Mouse (Mus musculus): Measurements from ENCODE around the gene Cxcr6. TPM values are rescaled to one million over a fixed set of nuclear protein-coding genes. Genes with fewer than 3 reads are reported as not detected.
A peak's percentile ranks its signal among the peaks of the same experiment; 100 is the strongest.

The Cxcr6 gene
- total RNA-seq, 2 experiments from 2014 or later = 5.9 TPM; not detected in 1

DNA sequence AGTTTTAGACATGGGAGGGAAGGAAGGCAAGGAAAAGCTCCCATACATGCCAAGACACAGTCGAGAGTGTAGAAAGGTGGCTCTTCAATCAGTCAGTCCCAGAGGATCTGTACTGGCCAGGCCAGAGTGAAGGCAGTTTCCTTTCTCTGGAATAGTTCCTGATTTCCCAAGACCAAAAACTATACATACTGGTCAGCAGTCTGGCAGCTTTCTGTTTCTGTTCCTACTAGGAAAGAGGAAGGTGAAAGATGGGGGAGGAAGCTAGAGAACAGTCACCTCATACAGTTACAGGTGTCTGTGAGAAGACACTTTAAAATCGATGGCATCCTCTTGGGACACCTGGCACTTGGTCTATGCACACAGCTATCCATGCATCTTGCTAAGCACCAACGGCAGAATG, 9.2 kb downstream of the Cxcr6 start:
- no peak for ATAC-seq (replicated peaks; ENCODE audit: low FRiP score, poor library complexity, severe bottlenecking)

DNA sequence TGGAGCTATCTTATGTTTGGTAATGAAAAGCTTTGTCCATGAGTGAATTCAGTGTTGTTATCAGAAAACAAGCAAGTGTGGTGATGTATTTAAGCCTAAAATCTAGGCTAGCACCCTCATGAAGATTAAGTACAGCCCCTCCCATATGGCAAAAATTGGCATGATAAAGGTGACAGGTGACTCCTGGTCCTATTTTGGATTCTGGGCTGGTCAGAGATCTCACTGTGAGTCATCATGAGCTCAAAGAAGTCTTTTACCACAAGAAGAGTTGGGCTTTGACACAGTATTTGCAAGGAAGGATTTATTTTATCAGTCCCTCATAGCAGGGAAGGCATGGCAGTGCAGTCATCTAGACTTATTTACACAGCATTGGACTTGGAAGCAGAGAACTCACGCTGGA, 9.7 kb downstream of the Cxcr6 start:
- ATAC-seq (replicated peaks; ENCODE audit: low FRiP score, poor library complexity, severe bottlenecking) = no peak

DNA sequence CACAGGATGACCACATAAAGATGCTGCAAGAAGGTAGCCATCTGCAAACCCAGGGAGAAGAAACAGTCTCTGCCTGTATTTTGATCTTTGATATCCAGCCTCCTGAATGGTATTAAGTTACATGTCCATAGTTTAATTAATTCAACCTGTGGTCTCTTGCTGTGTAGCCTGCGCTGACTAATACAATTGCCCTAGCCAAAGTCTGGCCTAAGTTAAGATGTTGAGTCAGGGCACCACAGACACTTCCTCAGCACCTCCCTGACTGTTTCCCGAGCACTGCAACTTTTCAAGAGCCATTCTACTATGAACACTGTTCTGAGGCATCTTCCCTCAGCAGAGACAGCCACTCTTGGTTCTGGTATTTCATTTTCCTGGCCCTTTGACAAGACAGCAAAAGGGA, 12.3 kb downstream of the Cxcr6 start:
- ATAC-seq (replicated peaks; ENCODE audit: low FRiP score, poor library complexity, severe bottlenecking) = no peak

DNA sequence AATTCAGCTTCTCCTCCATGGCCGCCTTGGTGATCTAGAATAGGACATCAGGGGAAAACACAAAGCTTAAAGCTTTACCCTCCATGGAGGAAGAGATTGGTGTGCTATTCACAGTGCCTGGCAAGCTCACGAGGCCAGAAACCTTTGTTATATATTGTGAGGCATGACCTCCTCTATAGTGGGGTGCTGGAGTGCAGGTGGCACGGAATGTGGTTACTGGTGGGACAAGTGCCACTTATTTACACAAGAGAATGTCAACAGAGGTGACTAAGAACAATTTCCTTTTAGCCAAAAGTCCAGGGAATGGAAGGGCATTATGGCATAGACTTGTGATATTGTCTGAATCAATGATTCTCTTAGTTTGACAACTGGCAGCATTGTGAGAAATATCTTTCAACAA, 20.4 kb downstream of the Cxcr6 start:
- ATAC-seq (replicated peaks; ENCODE audit: low FRiP score, poor library complexity, severe bottlenecking) = no peak

DNA sequence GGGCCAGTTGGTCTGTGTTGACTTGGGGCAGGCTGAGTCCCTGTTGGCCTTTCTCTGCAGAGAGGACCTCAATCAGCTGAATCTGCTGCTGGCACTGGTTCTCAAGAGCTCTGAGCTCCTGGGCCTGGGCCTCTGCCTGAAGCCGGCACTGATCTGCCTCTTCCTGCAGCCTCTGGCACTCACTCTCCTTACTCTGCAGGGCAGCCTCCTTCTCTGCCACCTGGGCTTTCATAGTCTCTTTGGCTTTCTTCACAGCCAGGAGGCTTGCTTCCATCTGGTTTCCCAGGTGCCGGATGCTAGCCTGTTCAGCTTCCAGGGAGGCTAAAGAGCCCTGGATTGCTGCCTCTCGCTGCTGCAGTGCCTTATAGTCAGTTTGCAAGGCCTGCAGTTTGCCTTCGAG, 22.6 kb downstream of the Cxcr6 start:
- no peak for ATAC-seq (replicated peaks; ENCODE audit: low FRiP score, poor library complexity, severe bottlenecking)

DNA sequence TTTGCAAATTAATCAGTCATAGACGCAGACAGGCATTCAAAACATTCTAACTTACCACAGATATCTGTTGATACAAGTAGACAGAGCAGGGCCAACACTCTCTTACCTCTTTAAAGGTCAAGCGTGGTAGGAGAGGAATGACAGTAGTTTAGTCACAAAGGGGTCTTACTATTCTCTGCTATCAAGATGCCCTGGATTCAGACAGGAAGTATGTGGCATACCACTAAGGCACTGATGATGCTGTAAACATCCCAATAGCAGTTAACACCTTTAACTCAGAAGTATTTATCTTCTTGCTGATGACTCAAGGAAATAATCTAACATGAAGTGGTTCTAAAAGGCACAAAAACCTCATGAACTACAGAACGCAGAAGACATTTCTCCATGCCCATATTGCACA, 29.6 kb downstream of the Cxcr6 start:
- no peak for ATAC-seq (replicated peaks; ENCODE audit: low FRiP score, poor library complexity, severe bottlenecking)

DNA sequence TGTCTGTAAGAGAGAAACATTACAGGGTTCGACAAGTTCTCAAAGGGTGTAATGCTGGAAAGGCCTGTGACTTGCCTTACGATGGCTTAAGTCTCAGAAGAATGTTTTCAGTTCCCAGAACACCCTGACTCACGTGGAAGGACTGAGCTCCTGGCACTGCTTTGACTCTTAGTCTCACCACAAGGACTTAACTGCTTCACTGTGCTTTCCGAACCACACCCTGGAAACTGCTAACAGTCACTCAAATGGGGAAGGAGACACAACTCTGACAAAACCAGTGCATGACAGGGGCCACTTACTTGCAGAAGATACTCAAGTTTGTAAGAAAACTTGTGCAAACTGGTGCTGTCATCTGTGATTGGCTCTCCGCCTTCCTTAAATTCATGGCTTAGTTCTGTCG, 34.0 kb downstream of the Cxcr6 start:
- no peak for ATAC-seq (replicated peaks; ENCODE audit: low FRiP score, poor library complexity, severe bottlenecking)

DNA sequence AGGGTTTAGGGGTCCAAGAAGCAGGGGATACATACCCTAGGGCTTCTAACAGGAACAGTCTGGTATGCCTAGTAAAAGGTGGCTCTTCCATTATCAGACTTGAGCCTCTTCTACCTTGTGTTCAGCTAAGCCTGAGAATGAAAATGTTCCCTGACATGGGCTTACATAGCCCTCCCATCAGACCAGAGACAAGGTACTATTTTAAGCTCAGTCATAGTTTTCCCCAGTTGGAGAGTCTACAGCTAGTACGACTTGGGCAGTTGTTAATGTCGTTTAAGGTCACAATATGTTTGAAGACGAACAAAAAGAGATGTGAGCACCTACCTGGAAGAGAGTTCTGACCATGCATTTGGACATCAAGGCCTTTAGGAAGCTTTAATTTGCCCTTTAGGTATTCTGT, 38.2 kb downstream of the Cxcr6 start:
- no peak for ATAC-seq (replicated peaks; ENCODE audit: low FRiP score, poor library complexity, severe bottlenecking)

DNA sequence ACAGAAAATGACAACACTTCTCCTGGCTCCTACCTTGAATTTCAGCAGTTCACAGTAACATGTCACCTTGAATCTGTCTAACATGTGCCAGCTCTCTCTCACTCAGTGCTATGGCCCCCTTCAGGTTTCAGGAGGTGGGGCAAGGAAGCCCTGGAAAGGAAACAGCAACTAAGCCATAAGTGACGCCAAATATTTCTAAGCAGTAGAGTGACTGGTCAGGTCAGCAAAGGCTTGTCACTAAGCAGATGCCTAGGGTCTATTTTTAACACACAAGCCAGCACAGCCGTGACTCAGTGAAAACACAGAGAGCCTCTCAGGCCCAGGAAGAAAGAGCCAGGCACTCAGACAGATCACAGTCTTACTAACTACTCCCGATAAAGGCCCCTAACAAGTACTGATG, 38.8 kb downstream of the Cxcr6 start:
- ATAC-seq (replicated peaks; ENCODE audit: low FRiP score, poor library complexity, severe bottlenecking) = peak; percentile 67

DNA sequence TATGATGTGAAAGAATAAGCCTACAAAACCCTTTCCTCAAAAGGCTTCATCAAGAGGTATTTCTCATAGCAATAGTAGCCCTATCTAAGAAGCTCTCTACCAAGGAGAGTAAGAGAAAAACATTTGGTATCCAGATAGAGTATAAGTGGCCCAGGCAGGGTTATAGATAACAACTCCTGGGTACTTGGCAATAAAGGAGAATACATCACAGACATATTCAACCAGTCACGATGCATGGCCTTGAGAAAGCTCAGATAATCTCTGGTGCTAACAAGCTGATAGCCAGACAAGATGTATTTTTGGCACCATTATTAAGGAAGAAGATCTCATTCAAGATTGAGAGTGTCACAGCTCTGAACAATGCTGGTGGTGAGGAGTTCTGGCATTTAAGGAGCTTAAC, 40.2 kb downstream of the Cxcr6 start:
- ATAC-seq (replicated peaks; ENCODE audit: low FRiP score, poor library complexity, severe bottlenecking) = 0 out of 2 replicates have a peak, but pooled peaks have one; percentile 23

DNA sequence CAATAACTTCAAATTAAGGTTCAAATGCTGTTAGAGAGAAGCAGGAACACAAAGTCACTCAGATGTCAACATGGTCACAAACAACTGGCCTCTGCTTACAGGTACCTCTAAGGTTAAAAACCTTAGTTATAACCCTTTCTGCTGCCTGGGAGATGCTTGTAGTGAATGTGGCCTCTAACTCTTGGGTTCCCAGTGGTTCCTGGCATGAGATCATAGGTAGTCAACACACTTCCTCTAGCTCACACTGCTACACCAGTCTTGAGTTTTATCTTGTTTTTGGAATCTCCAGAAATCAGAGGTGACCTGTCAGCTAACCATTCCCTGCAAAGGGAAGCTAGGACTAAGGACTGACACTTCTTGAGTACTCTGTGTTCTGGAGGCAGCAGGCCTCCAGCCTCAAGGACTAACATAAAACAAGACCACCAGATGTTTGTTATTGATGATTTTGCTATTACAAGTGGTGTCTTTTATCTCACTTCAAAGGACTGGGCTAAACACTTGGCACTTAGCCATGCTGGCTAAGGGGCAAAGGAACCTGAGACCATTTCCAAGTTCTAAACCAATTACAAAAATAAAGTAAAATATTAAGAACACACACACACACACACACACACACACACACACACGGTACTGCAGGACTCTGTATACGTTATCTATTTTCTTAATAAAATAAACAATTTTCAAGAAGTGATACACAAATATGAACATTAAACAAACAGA, 43.9 kb downstream of the Cxcr6 start:
- ATAC-seq (replicated peaks; ENCODE audit: low FRiP score, poor library complexity, severe bottlenecking) = no peak

DNA sequence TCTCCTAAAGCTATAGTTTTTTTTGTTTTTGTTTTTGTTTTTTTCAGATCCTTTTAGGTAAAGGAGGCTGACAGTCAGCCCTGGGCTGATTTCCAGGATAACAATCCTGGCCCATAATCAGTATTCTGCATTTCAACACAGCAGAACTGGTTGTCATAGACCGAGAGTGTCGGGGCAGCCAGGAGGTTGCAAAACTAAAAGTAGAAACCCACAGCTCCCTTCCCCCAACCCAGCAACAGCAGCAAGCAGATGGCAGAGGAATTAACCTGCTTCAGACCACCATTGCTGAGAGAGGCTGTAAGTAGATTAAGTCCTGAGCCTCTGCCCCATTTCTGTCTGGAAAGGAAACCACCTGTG, 44.4 kb downstream of the Cxcr6 start:
- ATAC-seq (replicated peaks; ENCODE audit: low FRiP score, poor library complexity, severe bottlenecking) = peak; percentile 0; the same call in 1 of the 2 replicates

DNA sequence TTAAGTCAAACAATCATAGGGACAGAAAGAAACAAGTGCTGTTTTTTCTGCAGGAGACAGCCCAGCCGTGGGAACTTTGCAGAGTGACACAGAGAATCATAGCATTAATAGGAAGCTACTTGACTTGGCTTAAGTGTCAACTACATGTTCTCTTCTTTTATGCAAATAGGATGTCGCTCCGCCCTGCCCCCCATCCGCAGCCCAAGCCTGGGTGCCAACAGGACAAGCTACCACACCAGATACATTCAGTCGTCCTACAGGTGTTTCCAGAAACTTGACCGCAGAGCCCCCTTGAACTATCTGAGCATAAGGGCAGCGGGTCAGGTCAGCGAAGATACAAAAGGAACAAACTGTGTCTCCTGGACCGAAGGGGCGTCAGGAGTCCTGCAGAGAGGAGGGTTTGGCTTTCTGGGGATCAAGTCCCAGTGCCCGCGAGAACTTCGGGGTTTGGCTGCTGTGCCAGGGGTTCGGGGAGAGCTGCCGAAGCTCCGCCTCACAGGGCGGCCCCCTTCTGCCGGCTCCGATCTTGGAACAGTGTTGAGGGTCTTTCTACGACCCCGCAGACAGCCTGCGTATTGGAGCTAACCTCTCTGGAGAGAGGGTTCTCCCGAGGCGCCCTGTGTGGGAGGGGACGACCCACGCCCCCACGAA, 44.9 kb downstream of the Cxcr6 start:
- peak; percentile 62 for ATAC-seq (replicated peaks; ENCODE audit: low FRiP score, poor library complexity, severe bottlenecking)

DNA sequence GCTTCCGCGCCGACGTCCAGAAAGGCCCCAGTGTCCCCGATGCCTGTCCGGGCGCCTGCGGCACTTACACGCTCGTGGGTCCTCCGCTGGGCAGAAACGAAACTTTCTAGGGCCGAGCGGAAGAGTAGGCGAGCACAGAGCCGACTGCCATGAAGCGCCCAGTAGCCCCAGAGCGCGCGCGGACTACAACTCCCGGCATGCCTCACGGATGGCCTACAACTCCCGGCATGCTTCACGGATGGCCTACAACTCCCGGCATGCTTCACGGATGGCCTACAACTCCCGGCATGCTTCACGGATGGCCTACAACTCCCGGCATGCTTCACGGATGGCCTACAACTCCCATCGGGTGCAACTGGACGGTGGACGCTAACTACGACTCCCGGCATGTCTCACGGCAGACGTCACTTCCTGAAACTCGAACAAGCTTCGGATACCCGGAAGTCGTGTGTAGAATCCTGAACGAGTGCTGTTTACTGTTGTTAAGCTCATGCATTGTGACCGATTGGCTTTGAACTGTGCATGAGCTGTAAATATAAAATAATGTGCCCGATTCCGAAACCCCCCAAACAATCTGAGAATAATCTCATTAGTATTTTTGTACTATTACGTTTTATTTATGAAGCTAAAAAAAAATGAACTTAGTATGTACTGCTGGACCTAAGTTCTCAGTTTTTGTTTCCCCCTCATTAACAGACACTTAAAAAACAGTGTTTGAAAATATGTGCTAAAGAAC, 45.6 kb downstream of the Cxcr6 start, which contains the start of gene Fyco1:
Fyco1 (minus strand) TSS at position 187 of the 736 bp plus-strand sequence.
- ATAC-seq (replicated peaks; ENCODE audit: low FRiP score, poor library complexity, severe bottlenecking) = peak; percentile 92

DNA sequence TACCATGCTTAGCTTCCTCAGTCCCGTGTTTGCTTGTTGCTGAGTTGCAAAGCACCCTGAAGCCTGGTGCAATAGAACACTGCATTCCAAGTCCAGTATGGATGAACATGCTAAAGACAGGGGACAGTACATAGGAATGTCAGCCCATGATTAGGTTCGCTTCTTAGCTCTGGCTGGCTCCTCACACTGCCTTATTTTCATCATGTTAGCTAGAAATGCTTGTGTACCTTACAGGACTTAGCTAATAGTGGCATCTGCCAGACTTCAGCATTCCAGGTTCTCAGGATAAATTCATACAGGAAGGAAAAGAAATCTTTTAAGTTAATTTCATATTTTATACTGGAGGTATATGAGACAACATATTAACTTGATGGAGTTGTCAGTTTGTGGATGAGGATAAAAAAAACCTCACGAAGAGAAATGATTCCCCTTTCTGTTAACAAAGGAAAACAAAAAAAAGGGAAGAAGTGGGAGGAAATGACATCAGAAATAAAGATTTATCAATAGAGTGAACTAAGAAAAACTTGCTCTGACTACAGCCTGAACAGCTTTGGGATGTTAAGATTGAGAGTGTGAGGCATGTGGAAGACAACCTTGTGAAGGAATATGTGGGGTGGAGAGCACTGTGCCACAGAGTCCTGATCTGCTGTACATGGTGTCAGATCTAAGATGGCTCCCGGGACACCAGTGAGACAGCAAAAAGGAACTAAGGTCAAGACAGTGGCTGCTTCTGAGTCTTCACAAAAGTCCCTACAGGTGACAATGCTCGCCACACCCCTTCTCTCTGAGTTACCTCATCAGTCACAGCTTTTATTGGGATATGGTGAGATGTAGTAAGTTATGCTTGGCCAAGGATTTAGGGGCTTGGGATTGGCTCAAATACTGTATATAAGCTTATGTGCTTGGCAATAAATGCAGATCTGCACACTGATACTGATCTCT, 46.4 kb downstream of the Cxcr6 start:
- no peak for ATAC-seq (replicated peaks; ENCODE audit: low FRiP score, poor library complexity, severe bottlenecking)

DNA sequence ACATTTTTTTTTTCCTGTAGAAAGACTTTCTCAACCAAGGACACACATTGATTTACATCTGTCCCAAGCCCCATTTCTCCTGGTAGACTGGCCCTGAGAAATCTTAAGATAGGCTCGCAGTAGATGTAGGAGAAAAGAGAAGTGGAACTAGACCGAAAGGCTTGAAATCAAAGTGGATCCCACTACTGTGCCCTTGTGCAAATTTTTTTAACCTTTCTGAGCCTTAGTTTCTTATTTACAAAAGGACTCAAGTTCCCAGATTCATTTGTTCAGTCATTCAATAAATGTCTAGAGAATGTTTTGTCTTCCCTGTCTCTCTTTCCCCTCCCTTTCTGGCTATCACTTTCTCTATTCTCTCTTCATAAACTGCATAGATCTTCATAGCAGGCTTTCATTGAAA, 50.6 kb downstream of the Cxcr6 start:
- no peak for ATAC-seq (replicated peaks; ENCODE audit: low FRiP score, poor library complexity, severe bottlenecking)
